Mouse (Mus musculus) ES-E14 (cell line): ENCODE results near the gene Gtf2f1. TPM values are rescaled to one million over a fixed set of nuclear protein-coding genes. Genes with fewer than 3 reads are reported as not detected.

Experiments used
- DNase-seq: peaks from one replicate; pipeline ENCODE4 v3.0.0-alpha.2; 2013; ENCODE audit warnings: low read depth, low spot score
- H3K27ac ChIP-seq: 2 replicates; pipeline ENCODE4 v1.5.1; 2012; ENCODE audit warnings: low read depth, mild to moderate bottlenecking, low read length, moderate library complexity, mixed read lengths; ENCODE audit not compliant: poor library complexity, insufficient read depth, severe bottlenecking
- H3K36me3 ChIP-seq: 2 replicates; pipeline ENCODE4 v1.6.1; 2012; ENCODE audit warnings: mild to moderate bottlenecking, low read length, moderate library complexity, mixed read lengths; ENCODE audit not compliant: control insufficient read depth, poor library complexity, insufficient read depth, severe bottlenecking
- H3K4me1 ChIP-seq, 2 experiments: fragments of 150-350 bp in 1 of 2; sonication (generic) in 1 of 2; 2 replicates each; pipeline ENCODE4 v1.6.1; 2012; ENCODE audit warnings: low read length in 2 of 2, mild to moderate bottlenecking in 1 of 2, mixed read lengths in 1 of 2; ENCODE audit not compliant: control insufficient read depth in 2 of 2, insufficient read depth in 2 of 2, poor library complexity in 1 of 2
- H3K4me3 ChIP-seq, 2 experiments: fragments of 150-350 bp in 1 of 2; sonication (generic) in 1 of 2; 2 replicates each; pipeline ENCODE4 v1.5.1; 2012; ENCODE audit warnings: low read length in 2 of 2, low read depth in 1 of 2, mild to moderate bottlenecking in 1 of 2, mixed read lengths in 1 of 2; ENCODE audit not compliant: insufficient read depth in 1 of 2, poor library complexity in 1 of 2, severe bottlenecking in 1 of 2
- H3K9ac ChIP-seq: 2 replicates; pipeline ENCODE4 v1.6.1; 2012; ENCODE audit warnings: low read depth, mild to moderate bottlenecking, low read length, mixed read lengths; ENCODE audit not compliant: poor library complexity, insufficient read depth, severe bottlenecking
- H3K9me3 ChIP-seq: fragments of 150-350 bp; sonication (generic); 2 replicates; pipeline ENCODE4 v1.6.1; 2012; ENCODE audit warnings: low read depth, mild to moderate bottlenecking, low read length; ENCODE audit not compliant: control insufficient read depth, insufficient read depth
- CHD2 ChIP-seq: IDR thresholded peaks from 2 replicates; pipeline ENCODE4 v1.6.1; 2014; ENCODE audit warnings: mild to moderate bottlenecking, low read depth, low read length, inconsistent platforms
- HCFC1 ChIP-seq: IDR thresholded peaks from 2 replicates; pipeline ENCODE4 v1.6.1; 2012; ENCODE audit warnings: low read length, inconsistent platforms, borderline replicate concordance; ENCODE audit not compliant: insufficient read depth
- MAFK ChIP-seq: IDR thresholded peaks from 2 replicates; pipeline ENCODE4 v1.6.1; 2014; ENCODE audit warnings: mild to moderate bottlenecking, low read depth, low read length, inconsistent platforms; ENCODE audit not compliant: insufficient read depth
- ZC3H11A ChIP-seq: IDR thresholded peaks from 2 replicates; pipeline ENCODE4 v1.6.1; 2012; ENCODE audit warnings: low read depth, mild to moderate bottlenecking, inconsistent platforms, low read length, borderline replicate concordance
- ZNF384 ChIP-seq: IDR thresholded peaks from 2 replicates; pipeline ENCODE4 v1.6.1; 2012; ENCODE audit warnings: low read depth, low read length, inconsistent platforms
- in situ Hi-C, 2 experiments: fragments of 600-800 bp; cut with MboI; formaldehyde crosslinking; loops; one replicate each; pipeline ENCODE4 v1.15.1; 2025; ENCODE audit warnings: low sequenced_read_pairs in 2 of 2, inconsistent platforms in 1 of 2; ENCODE audit not compliant: unreplicated experiment in 2 of 2
- total RNA-seq: library from RNA; depleted of rRNA; stranded (reverse); fragments of 300-350 nt; gene quantifications from 2 replicates; pipeline ENCODE4 v1.2.3, GENCODE M21; 2012

Gene Gtf2f1
- total RNA-seq, 1 experiment: 101 TPM

GRCm38 (mm10) chr17:56981049-56981448 is 30.0 kb downstream of the Gtf2f1 start:
- Histone ChIP-seq H3K9ac (no peak overlapping the region), H3K4me3 (no peak overlapping the region), H3K9me3 (no peaks in the 10 kb centered on the region), H3K27ac (no peak overlapping the region), H3K4me1 (0 out of 4 replicates have a peak, but pooled peaks cover 0 to 1% of the 10 kb centered on the region in 2 experiments), H3K36me3 (no peaks in the 10 kb centered on the region)
- no peak for DNase-seq
- in situ Hi-C loops: no loop called here
- TF ChIP-seq HCFC1: no peak
- no peak for TF ChIP-seq ZNF384
- TF ChIP-seq CHD2: no peak
- no peak for TF ChIP-seq ZC3H11A
- no peak for TF ChIP-seq MAFK

- DNase-seq: no peak
- peaks cover 1 to 3% of the 10 kb centered on the region in 2 experiments; a peak in 1 of 4 replicates for H3K4me1 ChIP-seq
- in situ Hi-C loops: no loop called here
- H3K36me3 ChIP-seq: no peaks in the 10 kb centered on the region
- TF ChIP-seq CHD2 (no peak), HCFC1 (no peak), ZNF384 (no peak), MAFK (no peak), ZC3H11A (no peak)
- H3K9ac ChIP-seq: no peak overlapping the region
- no peak overlapping the region for H3K27ac ChIP-seq
- no peaks in the 10 kb centered on the region for H3K9me3 ChIP-seq
- H3K4me3 ChIP-seq: no peak overlapping the region
Observed at GRCm38 (mm10) chr17:56979524-56979923, 31.6 kb downstream of the Gtf2f1 start.

GRCm38 (mm10) chr17:56976531-56977390 is 34.3 kb downstream of the Gtf2f1 start:
- in situ Hi-C loops: no loop called here
- no peak for TF ChIP-seq MAFK
- no peak for TF ChIP-seq ZNF384
- TF ChIP-seq CHD2: no peak
- TF ChIP-seq ZC3H11A: no peak
- TF ChIP-seq HCFC1: no peak
- Histone ChIP-seq H3K27ac (no peak overlapping the region), H3K4me1 (peaks cover 1 to 3% of the 10 kb centered on the region in 2 experiments; a peak in 1 of 4 replicates), H3K9ac (no peak overlapping the region), H3K9me3 (no peaks in the 10 kb centered on the region), H3K4me3 (no peak overlapping the region), H3K36me3 (no peaks in the 10 kb centered on the region)
- no peak for DNase-seq

- no peaks in the 10 kb centered on the region for H3K36me3 ChIP-seq
- TF ChIP-seq ZNF384 (no peak), ZC3H11A (no peak), MAFK (no peak), CHD2 (no peak), HCFC1 (no peak)
- DNase-seq: no peak
- peaks cover 1 to 3% of the 10 kb centered on the region in 2 experiments; a peak in 1 of 4 replicates for H3K4me1 ChIP-seq
- in situ Hi-C loops: no loop called here
- H3K9ac ChIP-seq: no peak overlapping the region
- H3K9me3 ChIP-seq: no peaks in the 10 kb centered on the region
- no peak overlapping the region for H3K4me3 ChIP-seq
- H3K27ac ChIP-seq: no peak overlapping the region
Observed at GRCm38 (mm10) chr17:56975391-56975790, 35.7 kb downstream of the Gtf2f1 start.
